Mouse (Mus musculus) E14TG2a.4 (cell line): ENCODE measurements around the gene Gm20388.

Source experiments
- CTCF ChIP-seq: conservative IDR thresholded peaks from 2 replicates; pipeline ENCODE4 v1.5.1; 2014; ENCODE audit warnings: low read length
- NANOG ChIP-seq: IDR thresholded peaks from 2 replicates; pipeline ENCODE4 v1.6.1; 2014; ENCODE audit warnings: borderline replicate concordance, low read length, mixed read lengths
- POU5F1 ChIP-seq: IDR thresholded peaks from 2 replicates; pipeline ENCODE4 v1.6.1; 2014; ENCODE audit warnings: low read length, borderline replicate concordance

GRCm38 (mm10) chr8:122332753-122333506 is 2422.3 kb downstream of the Gm20388 start:
- TF ChIP-seq CTCF (peak; percentile 99), NANOG (no peak), POU5F1 (no peak)
